Mouse (Mus musculus): ENCODE measurements around the gene Tm4sf20.
A peak's percentile ranks its signal among the peaks of the same experiment; 100 is the strongest.

Gene Tm4sf20

DNA sequence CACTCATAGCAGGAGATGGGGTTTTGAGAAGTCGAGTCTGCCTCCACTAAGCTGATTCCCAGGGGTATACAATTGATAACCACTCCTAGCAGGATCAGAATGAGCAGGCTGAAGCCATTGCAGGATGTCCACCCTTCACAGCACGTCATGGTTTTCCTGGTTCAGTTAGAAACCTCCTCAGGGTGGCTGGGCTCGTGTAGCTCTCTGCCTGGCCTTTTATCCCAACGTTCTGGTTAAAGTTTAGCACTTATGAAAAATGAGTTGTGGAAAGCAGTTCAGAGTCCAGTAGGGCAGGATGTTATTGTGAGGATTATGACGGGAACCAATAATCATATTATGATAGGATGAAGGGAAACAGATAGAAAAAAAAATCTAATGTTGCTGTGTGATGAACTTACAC is at the start of gene Tm4sf20:
Gene Tm4sf20 (minus strand): TSS at position 193 of the 400 bp plus-strand sequence.
- no peak for DNase-seq (ENCODE audit: low read depth, low spot score)

DNA sequence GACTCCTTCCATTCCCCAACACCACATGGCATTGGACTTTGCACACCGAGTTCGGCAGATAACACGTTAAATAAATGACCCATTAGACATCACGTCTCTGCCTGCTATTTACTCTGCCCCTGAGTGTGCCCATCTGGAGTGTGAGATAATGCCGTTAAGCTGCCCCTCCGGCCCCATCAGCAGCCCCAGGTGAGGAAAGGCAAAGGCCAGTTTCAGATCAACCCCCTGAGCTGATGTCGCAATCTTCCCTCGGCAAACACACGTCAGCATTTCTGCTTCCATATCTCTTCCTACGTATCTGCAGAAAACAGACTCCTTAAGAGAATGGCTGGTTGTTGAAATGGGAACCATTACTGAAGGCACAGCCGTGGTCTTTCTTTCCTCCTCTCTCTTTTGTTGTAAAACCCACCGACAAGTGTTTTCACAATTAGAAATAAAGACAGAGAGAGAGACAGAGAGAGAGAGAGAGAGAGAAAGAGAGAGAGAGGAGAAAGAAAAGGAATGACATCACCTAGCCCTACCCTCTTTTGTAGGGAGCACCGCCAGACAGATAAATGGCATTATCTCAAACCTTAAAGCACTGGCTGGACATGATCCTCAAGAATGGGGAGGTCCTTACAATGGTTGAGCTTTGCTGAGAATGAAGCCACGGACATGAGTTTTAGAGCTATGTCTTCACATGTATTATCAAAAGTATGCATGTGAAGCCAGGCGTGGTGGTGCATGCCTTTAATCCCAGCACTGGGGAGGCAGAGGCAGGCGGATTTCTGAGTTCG is 47.9 kb upstream of the Tm4sf20 start:
- DNase-seq (ENCODE audit: low read depth, low spot score) = no peak

DNA sequence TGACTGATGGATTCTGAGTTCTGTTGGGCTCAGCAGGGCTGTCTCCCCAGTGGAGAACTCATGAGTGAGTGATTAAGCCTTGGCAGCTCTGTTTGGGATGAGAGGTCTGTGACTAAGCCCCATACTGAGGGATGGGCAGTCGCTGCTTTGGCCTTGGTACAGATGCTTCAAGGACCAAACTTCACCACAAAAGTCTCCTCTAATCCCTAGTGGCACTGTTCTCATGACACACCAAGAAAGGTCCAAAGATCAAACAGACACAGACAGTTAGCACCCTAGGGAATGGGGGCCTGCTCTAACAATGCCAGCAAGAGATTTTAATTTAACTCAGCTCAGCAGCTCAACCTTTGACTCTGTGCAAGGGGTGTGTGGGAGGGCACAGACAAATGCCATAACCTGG is 43.5 kb upstream of the Tm4sf20 start:
- no peak for DNase-seq (ENCODE audit: low read depth, low spot score)

DNA sequence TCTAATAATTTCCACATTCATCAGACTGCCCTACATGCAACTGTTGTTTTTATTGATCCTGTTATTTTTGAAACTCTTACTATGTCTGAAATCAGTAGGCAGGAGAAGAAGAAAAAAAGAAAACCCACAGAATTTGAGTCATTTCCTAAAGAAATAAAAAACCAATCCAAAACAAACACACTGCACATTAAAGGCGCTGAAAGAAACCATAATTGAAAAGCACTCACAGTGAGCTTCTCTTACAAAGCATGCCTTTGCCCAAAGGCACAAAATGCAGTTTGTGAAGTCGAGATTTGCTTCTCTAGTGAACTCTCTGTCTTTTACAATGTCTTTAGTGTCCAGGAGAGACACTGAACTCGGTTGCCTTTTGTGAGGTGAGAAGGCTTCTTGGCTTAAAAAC is 40.3 kb upstream of the Tm4sf20 start:
- no peak for DNase-seq (ENCODE audit: low read depth, low spot score)

DNA sequence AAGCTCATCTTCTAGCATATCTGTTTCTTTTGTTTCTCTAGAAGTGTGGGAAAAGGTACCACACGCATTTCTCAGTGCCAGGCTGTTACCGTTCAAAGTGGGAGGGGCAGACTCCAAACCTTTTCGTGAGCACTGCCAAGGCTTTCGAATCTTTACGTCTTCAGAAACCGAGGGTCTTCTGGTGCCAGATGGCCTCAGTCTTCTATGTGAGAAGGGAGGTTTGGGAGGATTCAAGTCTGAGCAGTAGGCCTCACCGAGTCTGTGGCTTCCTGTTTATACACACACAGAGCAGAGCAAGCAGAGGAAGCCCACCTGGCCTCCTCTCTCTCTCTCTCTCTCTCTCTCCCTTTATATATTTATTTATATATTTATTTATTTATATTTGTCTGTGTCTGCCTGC is 38.9 kb upstream of the Tm4sf20 start:
- no peak for DNase-seq (ENCODE audit: low read depth, low spot score)

DNA sequence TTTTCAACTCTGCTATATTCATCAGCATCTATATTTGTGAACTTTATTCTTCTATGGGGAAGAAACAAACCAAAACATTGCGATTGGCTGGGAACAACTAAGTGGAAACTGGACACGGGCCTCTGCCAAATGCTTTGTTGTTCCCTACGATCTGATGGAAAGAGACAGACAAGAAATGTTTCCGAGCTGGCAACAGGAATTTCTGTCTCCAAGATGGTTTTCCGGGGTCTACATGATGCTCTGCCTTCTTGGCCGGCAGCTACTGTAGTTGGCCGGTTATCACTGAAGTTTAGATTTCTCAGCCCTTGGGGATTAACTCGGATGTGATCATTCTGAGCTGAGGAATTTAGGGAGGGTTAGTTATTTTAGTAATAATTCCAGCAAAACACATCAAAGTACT is 38.1 kb upstream of the Tm4sf20 start:
- peak; percentile 30 for DNase-seq (ENCODE audit: low read depth, low spot score)

DNA sequence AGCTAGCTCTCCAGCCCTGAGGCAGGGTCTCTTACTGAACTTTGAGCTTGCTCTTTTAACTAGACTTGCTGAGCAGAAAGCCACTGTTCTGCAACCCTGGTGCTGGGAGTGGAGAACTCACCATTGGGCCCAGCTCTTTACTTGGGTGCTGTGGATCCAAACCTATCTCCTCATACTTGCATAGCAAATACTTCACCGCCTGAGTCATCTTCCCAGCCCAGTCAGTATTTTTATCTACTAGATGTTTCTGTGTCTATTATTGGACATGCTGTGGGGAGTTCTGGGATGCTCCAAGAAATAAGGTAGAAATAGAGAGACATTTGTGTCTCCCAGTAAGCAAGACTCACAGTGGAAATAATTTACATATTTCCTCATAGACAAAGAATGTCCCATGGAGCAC is 35.8 kb upstream of the Tm4sf20 start:
- DNase-seq (ENCODE audit: low read depth, low spot score) = no peak

DNA sequence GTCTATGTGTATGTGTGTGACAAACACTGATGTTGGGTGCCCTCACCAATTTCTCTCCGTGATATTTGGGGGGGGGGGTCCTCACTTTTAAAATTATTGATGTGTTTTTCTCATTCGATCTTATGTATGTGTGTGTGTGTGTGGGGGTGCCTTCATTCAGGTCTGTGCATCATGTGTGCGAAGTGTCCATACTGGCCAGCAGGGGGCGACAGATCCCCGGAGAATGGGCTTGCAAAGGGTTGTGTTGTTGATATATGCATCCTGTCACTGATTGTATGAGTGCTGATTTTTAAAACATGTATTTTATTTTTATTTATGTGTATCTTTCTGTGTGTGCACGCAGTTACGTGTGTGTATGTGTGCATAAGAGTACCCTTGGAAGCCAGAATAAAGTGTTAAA is 35.3 kb upstream of the Tm4sf20 start:
- DNase-seq (ENCODE audit: low read depth, low spot score) = no peak

DNA sequence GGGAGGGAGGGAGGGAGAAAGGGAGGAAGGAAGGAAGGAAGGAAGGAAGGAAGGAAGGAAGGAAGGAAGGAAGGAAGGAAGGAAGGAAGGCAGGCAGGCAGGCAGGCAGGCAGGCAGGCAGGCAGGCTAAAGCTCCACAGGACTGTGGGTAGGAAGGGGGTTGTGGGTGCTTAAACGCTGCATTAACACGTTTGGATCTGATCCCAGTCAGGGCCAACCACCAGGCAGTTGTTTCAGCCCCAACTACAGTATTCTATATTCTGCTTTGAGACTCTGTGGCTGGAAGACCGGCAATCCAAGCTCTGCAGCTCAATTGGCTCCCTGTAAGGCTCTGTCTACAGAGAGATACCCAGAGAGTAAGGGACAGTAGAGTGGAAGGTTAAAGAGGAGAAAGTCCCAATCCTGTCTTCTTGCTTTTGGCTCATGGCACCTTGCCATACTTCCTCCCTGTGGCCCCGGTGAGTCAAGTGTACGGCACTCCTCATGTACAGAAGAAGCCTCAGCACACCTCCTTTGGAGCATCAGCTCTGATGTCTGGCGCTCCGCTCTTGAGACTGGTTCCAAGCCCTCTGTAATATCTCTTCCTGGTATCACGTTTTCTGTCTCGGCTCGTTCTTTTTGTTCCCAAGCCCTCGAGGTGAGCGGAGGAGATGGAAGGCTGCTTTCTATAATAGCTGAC is 33.0 kb upstream of the Tm4sf20 start:
- no peak for DNase-seq (ENCODE audit: low read depth, low spot score)

DNA sequence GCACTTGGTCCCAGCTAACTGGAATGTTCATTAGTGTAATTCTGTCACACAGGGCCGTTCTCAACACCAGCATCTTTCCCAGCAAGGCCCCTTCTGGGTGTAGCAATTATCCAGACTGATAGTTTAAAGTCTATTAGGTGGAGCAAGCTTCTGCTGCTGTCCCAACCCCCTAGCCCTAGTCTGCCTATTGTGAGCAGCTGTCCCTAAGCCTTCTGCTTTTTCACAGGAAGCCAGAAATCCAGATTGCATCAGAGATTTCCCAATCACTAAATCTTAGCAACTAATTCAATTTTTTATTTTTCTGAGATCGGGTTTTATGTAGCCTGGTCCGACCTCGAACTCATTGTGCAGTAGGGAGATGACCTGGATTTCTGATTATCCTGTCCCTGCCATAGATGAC is 30.7 kb upstream of the Tm4sf20 start:
- DNase-seq (ENCODE audit: low read depth, low spot score) = peak; percentile 46

DNA sequence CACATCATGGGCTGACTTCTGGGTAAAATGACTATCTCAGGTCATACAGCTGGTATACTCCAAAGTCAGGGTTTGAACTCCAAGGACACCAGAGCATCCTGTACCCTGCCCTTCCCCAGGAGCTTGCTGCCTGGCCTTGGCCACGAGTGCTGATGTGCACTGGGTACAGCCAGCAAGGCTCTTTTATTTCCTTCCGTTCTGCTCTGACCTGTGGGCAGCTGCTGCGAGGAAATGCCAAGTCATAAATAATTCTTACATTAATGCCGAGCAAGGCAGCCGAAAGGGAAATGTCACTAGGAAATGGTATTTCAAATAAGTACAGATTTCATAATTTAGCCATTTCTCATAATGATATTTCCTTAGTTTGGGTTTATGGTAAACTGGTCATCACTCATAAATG is 30.0 kb upstream of the Tm4sf20 start:
- peak; percentile 9 for DNase-seq (ENCODE audit: low read depth, low spot score)

DNA sequence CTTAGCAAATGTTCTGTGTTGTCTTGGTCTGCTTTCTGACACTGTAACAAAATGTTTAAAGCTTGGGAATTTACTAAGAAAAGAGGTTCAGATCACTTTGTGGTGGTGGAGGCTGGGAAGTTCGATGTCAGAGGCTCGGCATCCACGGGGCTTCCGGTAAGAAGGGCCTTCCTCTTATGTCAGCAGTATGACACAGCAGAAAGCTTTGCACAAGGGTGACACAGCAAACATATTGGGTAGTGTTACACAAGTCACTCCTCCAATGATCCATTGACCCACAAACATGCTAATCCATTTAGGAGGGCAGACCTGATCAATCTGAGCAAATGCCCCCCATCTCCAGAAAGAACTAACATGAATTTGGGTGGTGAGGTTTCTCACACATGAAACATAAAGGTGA is 28.8 kb upstream of the Tm4sf20 start:
- no peak for DNase-seq (ENCODE audit: low read depth, low spot score)

DNA sequence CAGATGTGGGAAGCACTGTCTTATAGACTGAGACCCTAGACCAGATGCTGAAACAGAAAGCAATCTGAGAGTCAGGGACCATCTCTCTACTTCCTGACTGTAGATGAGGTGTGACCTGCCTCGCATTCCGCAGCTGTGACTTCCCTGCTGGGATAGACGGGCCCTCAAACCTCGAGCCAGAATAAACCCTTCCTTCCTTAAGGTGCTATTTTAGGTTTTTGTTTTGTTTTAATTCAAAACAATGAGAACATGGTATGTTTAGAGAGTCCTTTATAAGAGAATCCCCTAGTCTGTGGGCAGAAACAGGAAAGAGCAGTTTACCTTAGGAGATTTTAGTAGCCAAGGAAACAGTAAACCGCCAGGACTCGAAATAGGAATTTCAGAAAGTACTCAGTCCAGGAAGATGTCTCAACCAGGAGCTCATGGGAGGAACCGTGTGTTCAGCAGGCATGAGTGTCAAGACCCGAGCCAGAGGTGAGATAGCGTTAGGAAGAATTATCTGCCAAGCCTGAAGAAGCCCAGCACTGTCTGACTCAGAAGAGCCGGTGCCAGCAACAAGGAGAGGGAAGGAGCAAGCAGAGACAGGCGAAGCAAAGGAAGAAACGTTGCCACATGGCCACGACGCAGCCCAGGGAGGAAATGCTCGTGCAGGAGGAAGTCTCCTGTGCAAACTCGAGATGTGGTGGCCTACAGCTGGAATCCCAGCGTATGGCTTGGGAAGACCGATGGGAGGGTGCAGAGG is 27.6 kb upstream of the Tm4sf20 start:
- peak; percentile 32 for DNase-seq (ENCODE audit: low read depth, low spot score)

DNA sequence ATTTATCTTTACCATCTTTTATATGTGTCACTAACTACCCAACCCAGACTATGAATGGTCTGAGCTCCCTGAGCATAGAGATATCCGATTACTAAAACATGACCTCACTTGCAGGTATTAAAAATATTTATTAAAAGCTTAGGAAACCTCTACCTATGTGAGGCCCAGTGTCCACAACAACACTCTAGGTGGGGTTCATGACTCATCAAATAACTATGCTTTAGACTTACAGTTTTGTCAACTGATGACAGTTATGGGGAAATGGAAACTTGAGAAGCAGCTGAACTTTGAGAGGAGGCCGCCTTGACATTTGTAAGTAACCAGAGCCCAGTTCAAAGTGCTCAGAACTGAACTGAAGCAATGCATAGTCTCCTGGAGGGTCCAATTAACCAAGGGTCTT is 26.9 kb upstream of the Tm4sf20 start:
- no peak for DNase-seq (ENCODE audit: low read depth, low spot score)

DNA sequence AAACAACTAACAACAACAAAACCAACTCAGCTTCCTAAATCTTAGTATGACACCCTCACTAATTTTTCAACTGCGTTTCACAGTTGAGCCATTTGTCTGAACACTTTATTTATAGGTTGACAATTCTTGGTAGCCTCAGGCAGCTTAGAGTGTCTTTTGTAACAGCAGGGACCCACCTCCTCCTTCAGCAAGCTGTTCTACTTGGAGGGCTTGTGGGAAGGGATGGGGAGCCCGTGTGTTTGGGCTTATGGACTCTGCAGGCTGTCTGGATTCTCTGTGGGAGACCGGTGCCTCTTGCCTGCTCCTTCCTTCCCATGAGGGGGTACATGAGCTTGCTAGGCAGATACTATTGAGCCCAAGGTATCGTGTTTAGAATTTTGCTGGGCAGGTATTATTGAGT is 25.7 kb upstream of the Tm4sf20 start:
- no peak for DNase-seq (ENCODE audit: low read depth, low spot score)

DNA sequence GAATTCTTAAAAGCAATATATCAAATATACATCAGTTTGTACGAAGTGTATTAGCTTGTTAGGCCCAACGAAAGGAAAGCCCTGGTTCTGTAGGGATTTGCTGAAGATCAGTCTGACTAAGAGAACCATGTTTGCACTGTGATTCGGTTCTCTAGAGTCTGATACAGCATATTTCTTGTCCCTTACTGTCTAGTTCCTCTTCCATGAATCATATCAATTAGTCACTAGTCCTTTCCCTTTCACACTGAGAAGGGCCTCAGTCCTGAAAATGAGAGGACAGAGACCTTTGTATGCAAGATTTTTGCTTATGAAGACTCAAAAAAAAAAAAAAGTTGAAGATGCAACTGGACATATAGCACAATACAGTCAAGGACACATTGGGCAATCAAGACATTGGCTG is 24.8 kb upstream of the Tm4sf20 start:
- no peak for DNase-seq (ENCODE audit: low read depth, low spot score)

DNA sequence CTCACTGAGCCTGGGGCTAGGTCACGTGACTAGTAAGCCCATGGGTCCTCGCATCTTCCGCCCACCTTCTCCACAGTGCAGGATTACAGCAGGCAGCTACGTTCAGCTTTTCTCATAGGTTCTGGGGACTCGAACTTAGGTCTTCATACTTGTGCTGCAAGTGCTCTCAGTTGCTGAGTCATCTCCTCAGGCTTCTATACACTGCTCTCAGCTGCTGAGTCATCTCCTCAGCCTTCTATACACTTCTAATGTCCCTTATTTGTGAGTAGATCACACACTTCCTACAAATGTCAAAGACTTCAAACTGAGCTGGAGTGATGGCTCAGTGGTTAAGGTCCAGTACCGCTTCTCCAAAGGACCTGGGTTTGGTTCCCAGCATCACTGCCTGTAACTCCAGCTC is 24.0 kb upstream of the Tm4sf20 start:
- no peak for DNase-seq (ENCODE audit: low read depth, low spot score)

DNA sequence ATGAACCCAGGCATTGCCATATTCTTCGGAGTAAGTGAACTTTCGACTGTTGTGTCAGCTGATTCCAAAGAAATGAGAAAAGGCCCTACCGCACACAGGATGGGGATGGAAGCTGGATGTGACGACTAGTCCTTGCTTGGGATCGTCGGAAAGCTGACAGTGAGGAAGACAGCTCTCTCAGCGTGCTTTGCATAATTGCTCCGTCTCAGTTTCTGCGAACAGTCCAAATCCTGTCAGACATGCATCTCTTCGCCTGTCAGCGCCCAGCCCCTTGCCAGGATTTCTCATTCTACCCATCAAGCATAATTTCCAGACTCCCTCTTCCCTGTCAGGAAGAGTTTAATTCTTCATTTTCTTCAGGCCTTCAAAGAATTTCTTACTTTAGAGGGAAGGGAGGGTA is 22.8 kb upstream of the Tm4sf20 start:
- no peak for DNase-seq (ENCODE audit: low read depth, low spot score)

DNA sequence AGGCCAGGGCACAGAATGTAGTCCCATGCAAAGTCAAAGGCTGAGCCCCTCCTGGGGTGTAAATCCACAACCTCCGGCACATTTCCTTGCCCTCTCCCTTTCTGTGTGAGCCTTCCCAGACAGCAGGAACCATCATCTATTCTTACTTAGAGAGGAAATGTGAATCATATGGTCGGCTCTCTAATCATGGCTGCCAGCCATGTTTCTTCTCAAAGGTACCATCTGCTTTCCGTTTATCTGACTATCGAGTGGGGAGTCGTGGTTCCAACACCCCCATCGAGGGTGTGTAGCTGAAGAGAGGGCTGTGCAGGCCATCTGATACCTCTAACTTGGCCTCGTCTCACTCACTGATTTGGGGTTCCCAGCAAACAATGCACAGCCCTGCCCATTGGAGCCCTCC is 19.8 kb upstream of the Tm4sf20 start:
- no peak for DNase-seq (ENCODE audit: low read depth, low spot score)

DNA sequence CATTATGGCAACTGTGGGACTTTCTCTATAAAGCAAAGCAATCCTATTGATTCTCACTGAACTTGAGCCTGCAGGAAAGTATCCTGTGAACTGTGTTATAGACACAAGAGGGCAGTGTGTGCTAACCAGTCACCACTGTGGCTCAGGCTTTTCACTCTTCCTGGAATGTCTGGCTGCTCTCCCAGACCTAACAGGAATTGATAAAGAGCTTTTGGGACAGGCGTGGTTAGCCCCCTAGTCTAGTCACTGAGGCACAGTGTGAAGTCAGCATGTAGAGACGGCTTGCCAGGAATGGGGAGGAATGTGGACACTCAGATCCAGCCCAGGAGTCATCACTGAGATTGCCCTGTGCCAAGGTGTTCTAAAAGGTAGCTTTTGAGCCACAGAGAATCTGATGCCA is 19.2 kb upstream of the Tm4sf20 start:
- DNase-seq (ENCODE audit: low read depth, low spot score) = peak; percentile 61

DNA sequence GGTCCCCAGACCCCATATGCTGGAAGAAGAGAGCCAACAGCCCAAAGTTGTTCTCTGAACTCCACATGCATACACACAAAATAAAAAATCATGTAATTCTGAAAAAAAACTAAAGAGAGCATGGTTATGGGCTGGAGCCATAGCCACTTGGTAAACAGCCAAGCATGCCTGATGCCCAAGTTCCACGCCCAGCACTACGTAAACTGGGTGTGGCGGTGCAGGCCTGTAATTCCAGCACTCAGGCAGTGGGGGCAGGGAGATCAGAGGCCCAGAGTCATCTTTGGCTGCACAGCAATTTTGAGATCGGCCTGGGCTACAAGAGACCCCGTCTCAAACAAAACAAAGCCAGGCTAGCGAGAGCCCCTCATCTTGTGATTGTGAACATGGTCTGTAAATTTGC is 17.3 kb upstream of the Tm4sf20 start:
- DNase-seq (ENCODE audit: low read depth, low spot score) = peak; percentile 35

DNA sequence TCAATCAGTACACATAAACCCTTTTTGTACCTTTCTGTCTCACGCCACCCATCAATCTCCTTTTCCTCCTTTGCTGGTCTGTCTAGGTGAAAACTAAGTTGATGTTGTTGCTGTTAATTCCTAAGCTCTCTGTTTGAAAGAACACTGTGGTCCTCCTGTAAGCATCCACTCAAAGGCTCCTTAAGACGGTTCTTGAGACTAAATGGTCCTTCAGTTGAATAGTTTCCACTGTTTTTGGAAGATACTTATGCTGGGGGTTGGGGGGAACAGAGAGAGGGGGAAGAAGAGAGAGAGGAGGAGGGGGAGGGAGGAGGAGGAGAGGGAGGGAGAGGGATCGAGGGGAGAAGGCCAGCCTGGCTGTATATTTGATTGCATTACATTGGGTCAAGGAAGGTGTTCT is 15.3 kb upstream of the Tm4sf20 start:
- no peak for DNase-seq (ENCODE audit: low read depth, low spot score)

Measured in skeletal muscle tissue, adult 2 months (tissue).